Comparison of ENCODE assay signal across 8 mouse cellular contexts in the genomic region with DNA sequence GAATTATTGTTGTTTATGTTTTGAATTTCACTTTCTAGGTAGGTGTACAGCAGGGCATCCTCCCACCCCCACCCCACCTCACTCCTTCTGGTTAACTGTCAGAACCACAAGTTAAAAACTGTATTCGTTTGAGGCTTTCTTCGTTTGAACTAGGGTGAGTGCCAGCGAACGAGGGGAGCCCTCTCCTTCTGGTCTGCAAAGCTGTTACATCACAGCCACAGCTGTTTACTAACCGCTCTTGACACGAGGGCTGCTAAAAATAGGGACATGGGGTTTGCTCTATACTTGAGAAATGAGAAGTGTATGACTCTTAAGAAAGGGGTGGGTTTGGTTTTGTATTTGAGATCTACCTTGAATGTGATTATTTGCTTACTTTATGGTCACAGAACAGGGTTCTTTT. TPM values are rescaled to one million over a fixed set of nuclear protein-coding genes. Genes with fewer than 3 reads are reported as not detected.
A peak's percentile ranks its signal among the peaks of the same experiment; 100 is the strongest.
DNase-seq lines count a peak whose midpoint lies in the region; ATAC-seq lines count a peak whose summit lies in the region.
"Had no signal": no experiment of that assay in that cellular context is flagged by ENCODE, and none has a peak within 500 bp of the region (broad histone marks: within the 10 kb centered on the region; RNA-seq: fewer than 3 reads in every experiment).

No protein-coding gene starts in this region.

- no peaks in the 10 kb centered on the region for H3K36me3 ChIP-seq in hindbrain, embryonic 16.5 days (ENCODE audit: control insufficient read depth, insufficient read depth, low read length)

- peak; percentile 82 to 83 for ATAC-seq in hematopoietic stem cell, adult 5-6 weeks (replicated peaks in 1 of 2; ENCODE audit: insufficient read depth in 1 of 2, low FRiP score in 2 of 2, low TSS enrichment in 1 of 2, low read depth in 1 of 2, poor library complexity in 2 of 2, severe bottlenecking in 2 of 2)
- ATAC-seq in megakaryocyte progenitor cell, adult 5-6 weeks (replicated peaks; ENCODE audit: poor library complexity), result peak; percentile 66
- no peak for ATAC-seq in hindbrain, embryonic 16.5 days

- H3K27me3 ChIP-seq in hindbrain, embryonic 16.5 days (replicated peaks; ENCODE audit: control insufficient read depth, insufficient read depth, low read length), result no peaks in the 10 kb centered on the region

- H3K9ac ChIP-seq in hindbrain, embryonic 16.5 days (ENCODE audit: low read depth, low read length), result no peak overlapping the region

- peak; percentile 61 for DNase-seq in CD4-positive helper T cell, adult 2 months (ENCODE audit: low read depth, low spot score)
- DNase-seq in MEL-GATA-1-ER (ENCODE audit: extremely low read depth, low read depth), result peak; percentile 34
- no peak for DNase-seq in frontal cortex, postnatal 25 days (ENCODE audit: low spot score in 2 of 2)
- no peak for DNase-seq in layer of hippocampus, postnatal 14 days (ENCODE audit: low spot score in 2 of 2)

- no peak overlapping the region for H3K27ac ChIP-seq in hindbrain, embryonic 16.5 days (ENCODE audit: low read depth, low read length)

- 69% methylated on average over 6 of the region's 6 CpGs for WGBS in hindbrain, embryonic 16.5 days

- H3K9me3 ChIP-seq in hindbrain, embryonic 16.5 days (ENCODE audit: control insufficient read depth, low read length), result no peaks in the 10 kb centered on the region

- H3K4me2 ChIP-seq in hindbrain, embryonic 16.5 days (ENCODE audit: low read length), result no peak overlapping the region

- H3K4me1 ChIP-seq in hindbrain, embryonic 16.5 days (ENCODE audit: control insufficient read depth, insufficient read depth, low read depth, low read length), result peaks cover 16% of the 10 kb centered on the region

- H3K4me3 ChIP-seq in hindbrain, embryonic 16.5 days (ENCODE audit: low read length), result no peak overlapping the region

RNA-seq across cellular contexts. Expression of a gene that starts 3.3 kb away (rescaled TPM):
- 68.6 and 75.3 TPM in 2 replicates for total RNA-seq in hematopoietic stem cell, adult 5-6 weeks (2017)
- total RNA-seq in megakaryocyte progenitor cell, adult 5-6 weeks (2015), result 50.2 and 58.1 TPM in 2 replicates
- 74.4 and 99.1 TPM in 2 replicates for total RNA-seq in megakaryocyte progenitor cell, adult 5-6 weeks (2017)
- 46.9 and 50.5 TPM in 2 replicates for polyA plus RNA-seq in hindbrain, embryonic 16.5 days (2015; fragmentation: Nextera tagmentation; extraction: Ambion mirVana)
- total RNA-seq in layer of hippocampus, postnatal 14 days (2021), result 10 to 100 TPM; 43.6 to 46.5 TPM

RNA-seq across cellular contexts. Expression of a gene that starts 14.6 kb away (rescaled TPM):
- total RNA-seq in hematopoietic stem cell, adult 5-6 weeks (2017), result 54.3 and 62.3 TPM in 2 replicates
- total RNA-seq in megakaryocyte progenitor cell, adult 5-6 weeks (2015), result 41.0 and 43.7 TPM in 2 replicates
- 37.6 and 41.4 TPM in 2 replicates for total RNA-seq in megakaryocyte progenitor cell, adult 5-6 weeks (2017)
- 37.9 and 41.9 TPM in 2 replicates for polyA plus RNA-seq in hindbrain, embryonic 16.5 days (2015; fragmentation: Nextera tagmentation; extraction: Ambion mirVana)
- total RNA-seq in layer of hippocampus, postnatal 14 days (2021), result 10 to 100 TPM; 11.8 to 14.0 TPM

RNA-seq across cellular contexts. Expression of a gene that starts 33.8 kb away (rescaled TPM):
- not detected in 2 replicates for total RNA-seq in hematopoietic stem cell, adult 5-6 weeks (2017)
- total RNA-seq in megakaryocyte progenitor cell, adult 5-6 weeks (2015), result not detected in 2 replicates
- not detected in 2 replicates for total RNA-seq in megakaryocyte progenitor cell, adult 5-6 weeks (2017)
- polyA plus RNA-seq in hindbrain, embryonic 16.5 days (2015; fragmentation: Nextera tagmentation; extraction: Ambion mirVana), result not detected in 2 replicates
- not detected for total RNA-seq in layer of hippocampus, postnatal 14 days (2021)
- polyA plus RNA-seq: neural tube, embryonic 11.5 days had no signal

RNA-seq across cellular contexts. Expression of a gene that starts 53.6 kb away (rescaled TPM):
- total RNA-seq in hematopoietic stem cell, adult 5-6 weeks (2017), result 0.25 TPM in 1 of 2 replicates, not detected in the other
- not detected in 2 replicates for total RNA-seq in megakaryocyte progenitor cell, adult 5-6 weeks (2015)
- 0.04 and 0.17 TPM in 2 replicates for total RNA-seq in megakaryocyte progenitor cell, adult 5-6 weeks (2017)
- polyA plus RNA-seq in hindbrain, embryonic 16.5 days (2015; fragmentation: Nextera tagmentation; extraction: Ambion mirVana), result 0.19 TPM in 1 of 2 replicates, not detected in the other
- total RNA-seq in layer of hippocampus, postnatal 14 days (2021), result not detected

Comparison
In these comparisons a context has a peak if more than half of its experiments do, and no peak if none do; other contexts are left out.
1. DNase-seq: peak in CD4-positive helper T cell, adult 2 months (single experiment) and MEL-GATA-1-ER (single experiment); none in frontal cortex, postnatal 25 days (0 of 2) and layer of hippocampus, postnatal 14 days (0 of 2).